Mouse (Mus musculus) heart, embryonic 16.5 days (tissue): ENCODE measurements around the gene Tbxa2r. TPM values are rescaled to one million over a fixed set of nuclear protein-coding genes. Genes with fewer than 3 reads are reported as not detected.
A peak's percentile ranks its signal among the peaks of the same experiment; 100 is the strongest.

ENCODE experiments used
- ATAC-seq: fragments of 200-750 bp; cut with Nextera tagmentation; replicated peaks from 2 replicates; pipeline ENCODE4 v1.8.0; 2017; ENCODE audit warnings: moderate number of reproducible peaks; ENCODE audit not compliant: insufficient read depth, low FRiP score; ENCODE audit errors: extremely low read depth
- H3K27ac ChIP-seq: fragments of 300-500 bp; sonication (generic); 2 replicates; pipeline ENCODE4 v1.5.1; 2014; ENCODE audit warnings: mild to moderate bottlenecking, low read length, control low read depth, moderate library complexity
- H3K27me3 ChIP-seq: fragments of 300-500 bp; sonication (generic); 2 replicates; pipeline ENCODE4 v1.6.1; 2014; ENCODE audit warnings: low read length, mixed read lengths; ENCODE audit not compliant: control insufficient read depth, insufficient read depth
- H3K36me3 ChIP-seq: fragments of 300-500 bp; sonication (generic); 2 replicates; pipeline ENCODE4 v1.6.1; 2014; ENCODE audit not compliant: control insufficient read depth, insufficient read depth
- H3K4me1 ChIP-seq: fragments of 300-500 bp; sonication (generic); 2 replicates; pipeline ENCODE4 v1.6.1; 2014; ENCODE audit warnings: low read length, mixed read lengths; ENCODE audit not compliant: control insufficient read depth, insufficient read depth
- H3K4me2 ChIP-seq: fragments of 300-500 bp; sonication (generic); 2 replicates; pipeline ENCODE4 v1.6.1; 2014; ENCODE audit warnings: low read depth, mild to moderate bottlenecking, control low read depth, low read length
- H3K4me3 ChIP-seq: fragments of 300-500 bp; sonication (generic); 2 replicates; pipeline ENCODE4 v1.5.1; 2014; ENCODE audit warnings: mild to moderate bottlenecking, control low read depth, low read length
- H3K9ac ChIP-seq: fragments of 300-500 bp; sonication (generic); 2 replicates; pipeline ENCODE4 v1.6.1; 2014; ENCODE audit warnings: low read length, control low read depth
- H3K9me3 ChIP-seq: fragments of 300-500 bp; sonication (generic); replicated peaks from 2 replicates; pipeline ENCODE4 v1.6.1; 2016; ENCODE audit warnings: low read length; ENCODE audit not compliant: control insufficient read depth
- WGBS: fragments of 180-500 bp; shearing (Covaris S2); extraction: QIAGEN DNeasy Blood & Tissue Kit; methylation state at CpG from one replicate; pipeline ENCODE4 v1.1.7; 2014; 5-methylcytosine and 5-hydroxymethylcytosine counted together
- polyA plus RNA-seq: library from polyadenylated mRNA; unstranded; fragments of >200 nt; fragmentation: Nextera tagmentation; extraction: Ambion mirVana; gene quantifications from 2 replicates; pipeline ENCODE4 v1.2.1, GENCODE M21; 2015

Tbxa2r gene
- polyA plus RNA-seq, 1 experiment from 2014 or later, result 15.2 TPM

DNA sequence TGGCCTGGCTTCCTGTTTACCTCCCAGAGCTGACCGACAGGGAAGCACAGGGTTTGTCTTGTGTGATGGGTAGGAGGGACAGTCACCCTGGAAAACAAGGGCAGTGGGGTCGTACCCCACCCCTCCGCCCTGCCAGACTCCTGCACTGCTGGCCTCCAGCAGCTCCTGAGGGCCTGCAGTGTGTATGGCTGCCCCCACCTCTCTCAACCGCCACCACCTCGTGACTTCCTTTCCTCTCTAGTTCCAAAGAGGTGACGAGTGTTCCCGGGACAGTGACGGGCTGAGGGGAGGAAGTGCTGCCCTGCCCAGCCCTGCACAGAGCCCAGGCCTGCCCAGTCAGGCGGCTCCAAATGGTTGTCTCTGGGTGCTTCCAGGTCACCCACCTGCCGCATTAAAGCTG lies 30.7 kb upstream of the Tbxa2r start:
- peak overlapping the region; percentile 85 for H3K27ac ChIP-seq
- H3K4me1 ChIP-seq, result peaks cover 72% of the 10 kb centered on the region
- no peaks in the 10 kb centered on the region for H3K9me3 ChIP-seq
- no peaks in the 10 kb centered on the region for H3K36me3 ChIP-seq
- peak; percentile 49 for ATAC-seq
- H3K9ac ChIP-seq, result peak overlapping the region; percentile 53
- H3K4me3 ChIP-seq, result no peak overlapping the region
- H3K4me2 ChIP-seq, result peak overlapping the region; percentile 43
- no peaks in the 10 kb centered on the region for H3K27me3 ChIP-seq
- 30% methylated on average over 10 of the region's 10 CpGs for WGBS

DNA sequence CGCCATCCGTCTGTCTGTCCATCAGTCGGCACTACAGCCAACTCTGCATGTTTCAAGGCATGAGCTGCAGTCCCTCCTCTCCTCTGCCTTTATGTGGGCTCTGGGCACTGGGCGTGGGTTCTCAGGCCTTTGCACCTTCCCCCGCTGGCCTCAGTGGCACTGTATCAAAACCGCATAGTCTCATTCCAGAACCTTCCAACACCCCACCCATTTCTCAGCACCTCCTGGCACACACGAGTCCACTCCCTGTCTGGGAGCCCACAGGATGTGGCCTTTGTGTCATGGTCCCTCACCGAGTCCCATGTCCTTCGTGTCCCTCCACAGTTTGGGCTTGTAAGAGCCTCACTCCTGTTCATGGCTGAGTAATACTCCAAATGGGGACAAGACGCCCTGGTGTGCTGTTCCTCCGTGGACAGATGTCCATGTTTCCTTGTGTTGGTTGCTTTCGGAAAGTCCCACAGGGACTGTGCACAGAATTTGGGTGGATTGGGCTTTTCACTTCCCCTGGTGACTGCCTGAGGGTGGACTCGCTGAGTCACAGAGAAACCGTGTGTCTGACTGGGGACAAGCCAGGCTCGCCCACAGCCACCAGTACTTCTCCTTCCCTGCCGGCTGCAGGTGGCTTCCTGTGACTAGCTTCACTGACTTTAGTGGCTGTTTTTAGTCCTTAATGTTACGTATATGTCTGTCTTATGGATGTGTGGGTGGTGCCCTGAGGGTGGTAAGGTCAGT lies 30.0 kb upstream of the Tbxa2r start:
- Histone ChIP-seq H3K36me3 (no peaks in the 10 kb centered on the region), H3K4me3 (no peak overlapping the region), H3K27me3 (no peaks in the 10 kb centered on the region), H3K9ac (peak overlapping the region; percentile 53), H3K4me2 (peak overlapping the region; percentile 43; the same call in 1 of the 2 replicates), H3K4me1 (peaks cover 78% of the 10 kb centered on the region), H3K27ac (peak overlapping the region; percentile 85), H3K9me3 (no peaks in the 10 kb centered on the region)
- ATAC-seq, result no peak
- 78% methylated on average over 17 of the region's 17 CpGs for WGBS

DNA sequence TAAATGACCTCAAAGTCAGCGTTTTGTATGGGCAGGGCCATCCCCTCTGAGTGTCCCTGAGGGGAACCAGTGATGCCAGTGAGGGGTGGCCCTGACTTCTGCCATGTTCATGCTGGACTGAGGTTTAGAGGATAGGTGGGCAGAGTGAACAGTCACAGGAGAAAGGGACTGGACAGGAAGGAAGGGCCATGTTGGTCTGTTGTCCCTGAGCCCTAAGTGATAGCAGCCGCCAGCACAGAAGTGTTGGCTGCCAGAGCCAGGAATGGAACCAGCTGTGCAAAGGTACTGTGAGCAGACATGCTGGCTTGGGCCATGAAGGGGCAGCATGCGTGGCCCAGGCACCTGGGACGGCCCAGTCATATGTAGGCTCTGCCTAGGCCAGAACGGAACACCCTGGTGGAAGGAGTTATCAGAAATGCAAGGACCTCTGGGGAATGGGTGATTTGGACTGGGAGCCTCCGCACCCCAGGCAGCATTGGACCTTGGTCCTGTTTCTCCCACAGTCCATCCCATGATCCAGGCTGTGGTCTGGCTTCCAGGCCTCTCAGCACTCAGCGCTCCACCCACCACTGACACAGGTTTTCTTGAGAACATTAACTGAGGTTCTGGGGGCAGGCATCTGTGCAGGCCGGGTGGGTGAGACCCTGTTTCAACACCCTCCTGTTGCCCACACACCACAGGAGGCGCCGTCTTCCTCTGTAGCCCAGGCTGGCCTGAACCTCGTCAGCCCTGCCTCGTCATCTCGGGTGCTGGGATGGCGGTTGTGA lies 28.8 kb upstream of the Tbxa2r start:
- Histone ChIP-seq H3K36me3 (no peaks in the 10 kb centered on the region), H3K4me2 (no peak overlapping the region), H3K27me3 (no peaks in the 10 kb centered on the region), H3K27ac (no peak overlapping the region; the same call in 1 of the 2 replicates), H3K4me3 (no peak overlapping the region), H3K4me1 (peaks cover 75% of the 10 kb centered on the region), H3K9ac (peak overlapping the region; percentile 48; the same call in 1 of the 2 replicates), H3K9me3 (no peaks in the 10 kb centered on the region)
- ATAC-seq, result no peak
- 80% methylated on average over 14 of the region's 14 CpGs for WGBS

DNA sequence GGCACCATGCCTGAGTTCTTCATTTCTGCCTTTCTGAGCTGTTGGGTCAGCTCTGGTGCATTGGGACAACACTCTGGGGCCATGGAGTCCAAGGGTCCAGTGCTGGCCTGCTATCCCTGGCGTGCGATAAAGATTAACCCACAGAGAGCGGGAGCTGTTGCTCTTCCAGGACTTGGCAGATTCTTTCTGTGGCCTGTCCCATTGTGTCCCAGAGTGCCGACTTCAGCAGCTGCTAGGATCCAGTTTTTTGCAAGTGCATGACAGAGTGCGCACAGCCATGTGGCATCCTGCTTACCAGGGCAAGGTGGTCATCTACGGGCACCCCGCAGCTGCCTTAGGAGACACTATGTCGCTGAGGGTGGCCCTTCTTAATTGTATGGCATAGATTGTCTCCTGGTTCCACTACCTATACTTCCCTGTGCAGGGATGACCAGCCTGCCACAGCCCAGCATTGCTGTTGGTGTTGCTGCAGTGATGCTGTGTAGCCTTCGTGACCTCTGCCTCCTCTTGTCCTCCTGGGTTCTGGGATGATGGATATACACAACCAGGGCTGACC lies 28.1 kb upstream of the Tbxa2r start:
- no peaks in the 10 kb centered on the region for H3K9me3 ChIP-seq
- no peak for ATAC-seq
- peaks cover 69% of the 10 kb centered on the region for H3K4me1 ChIP-seq
- H3K4me2 ChIP-seq, result no peak overlapping the region
- H3K36me3 ChIP-seq, result no peaks in the 10 kb centered on the region
- 73% methylated on average over 9 of the region's 9 CpGs for WGBS
- H3K9ac ChIP-seq, result 0 out of 2 replicates have a peak overlapping the region, but pooled peaks have one; percentile 26
- H3K27ac ChIP-seq, result no peak overlapping the region
- no peaks in the 10 kb centered on the region for H3K27me3 ChIP-seq
- no peak overlapping the region for H3K4me3 ChIP-seq

DNA sequence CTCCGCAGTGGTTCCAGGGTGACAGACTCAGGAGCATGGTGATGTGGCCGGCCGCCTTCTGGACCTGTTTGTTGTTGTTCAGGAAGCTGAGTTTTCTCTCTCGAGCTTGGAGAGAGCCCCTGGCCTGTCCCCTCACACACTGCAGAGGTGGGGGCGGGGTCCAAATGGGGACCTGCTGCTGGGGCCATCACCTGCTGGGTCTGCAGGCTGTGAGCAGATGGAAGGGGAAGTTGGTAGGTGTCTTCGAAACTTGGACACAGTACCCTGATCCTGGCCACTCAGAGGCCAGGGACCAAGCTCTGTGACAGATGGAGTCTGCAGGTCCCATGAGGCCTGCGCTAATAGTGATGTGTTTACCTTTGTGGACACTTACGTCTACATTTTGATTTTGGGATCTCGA lies 27.2 kb upstream of the Tbxa2r start:
- Histone ChIP-seq H3K9me3 (no peaks in the 10 kb centered on the region), H3K4me3 (no peak overlapping the region), H3K4me2 (no peak overlapping the region), H3K27ac (no peak overlapping the region), H3K4me1 (peaks cover 67% of the 10 kb centered on the region), H3K9ac (no peak overlapping the region), H3K36me3 (0 out of 2 replicates have a peak, but pooled peaks cover 5% of the 10 kb centered on the region), H3K27me3 (no peaks in the 10 kb centered on the region)
- 79% methylated on average over 9 of the region's 9 CpGs for WGBS
- ATAC-seq, result no peak

GRCm38 (mm10) chr10:81302288-81302687 lies 26.2 kb upstream of the Tbxa2r start:
- Histone ChIP-seq H3K9ac (peak overlapping the region; percentile 45; the same call in 1 of the 2 replicates), H3K4me3 (no peak overlapping the region), H3K27me3 (no peaks in the 10 kb centered on the region), H3K4me2 (peak overlapping the region; percentile 26), H3K4me1 (peaks cover 64% of the 10 kb centered on the region), H3K9me3 (no peaks in the 10 kb centered on the region), H3K36me3 (peaks cover 10% of the 10 kb centered on the region), H3K27ac (peak overlapping the region; percentile 49)
- ATAC-seq, result no peak
- 51% methylated on average over 4 of the region's 4 CpGs for WGBS

GRCm38 (mm10) chr10:81302781-81303218 lies 25.7 kb upstream of the Tbxa2r start:
- no peaks in the 10 kb centered on the region for H3K9me3 ChIP-seq
- peaks cover 15% of the 10 kb centered on the region for H3K36me3 ChIP-seq
- H3K9ac ChIP-seq, result peak overlapping the region; percentile 45
- H3K4me3 ChIP-seq, result no peak overlapping the region
- ATAC-seq, result 0 out of 2 replicates have a peak, but pooled peaks have one; percentile 12
- peaks cover 59% of the 10 kb centered on the region for H3K4me1 ChIP-seq
- H3K27me3 ChIP-seq, result no peaks in the 10 kb centered on the region
- WGBS, result 23% methylated on average over 14 of the region's 14 CpGs
- H3K4me2 ChIP-seq, result peak overlapping the region; percentile 26
- peak overlapping the region; percentile 49 for H3K27ac ChIP-seq

GRCm38 (mm10) chr10:81303258-81303657 lies 25.3 kb upstream of the Tbxa2r start:
- peaks cover 20% of the 10 kb centered on the region for H3K36me3 ChIP-seq
- H3K27me3 ChIP-seq, result no peaks in the 10 kb centered on the region
- H3K27ac ChIP-seq, result peak overlapping the region; percentile 49
- no peak for ATAC-seq
- H3K4me3 ChIP-seq, result no peak overlapping the region
- H3K4me1 ChIP-seq, result peaks cover 55% of the 10 kb centered on the region
- H3K4me2 ChIP-seq, result peak overlapping the region; percentile 26
- H3K9ac ChIP-seq, result peak overlapping the region; percentile 45
- no peaks in the 10 kb centered on the region for H3K9me3 ChIP-seq
- whole genome bisulfite sequencing, result 51% methylated on average over 10 of the region's 10 CpGs
